Mouse (Mus musculus) stomach, embryonic 16.5 days (tissue): ENCODE results near the gene Vwce. TPM values are rescaled to one million over a fixed set of nuclear protein-coding genes. Genes with fewer than 3 reads are reported as not detected.

Experiments used
- ATAC-seq: fragments of 200-750 bp; cut with Nextera tagmentation; 2 replicates; pipeline ENCODE4 v1.8.0; 2017; ENCODE audit warnings: moderate number of reproducible peaks, moderate TSS enrichment; ENCODE audit not compliant: insufficient read depth, low FRiP score
- H3K27ac ChIP-seq: fragments of 300-500 bp; sonication (generic); 2 replicates; pipeline ENCODE4 v1.5.1; 2014; ENCODE audit warnings: low read length
- H3K27me3 ChIP-seq: fragments of 300-500 bp; sonication (generic); 2 replicates; pipeline ENCODE4 v1.6.1; 2014; ENCODE audit warnings: low read length, control low read depth, mixed read lengths; ENCODE audit not compliant: control insufficient read depth, insufficient read depth
- H3K36me3 ChIP-seq: fragments of 300-500 bp; sonication (generic); 2 replicates; pipeline ENCODE4 v1.6.1; 2014; ENCODE audit warnings: low read length; ENCODE audit not compliant: control insufficient read depth, insufficient read depth
- H3K4me1 ChIP-seq: fragments of 300-500 bp; sonication (generic); 2 replicates; pipeline ENCODE4 v1.6.1; 2014; ENCODE audit warnings: low read length, control low read depth, mixed read lengths; ENCODE audit not compliant: control insufficient read depth, insufficient read depth
- H3K4me2 ChIP-seq: fragments of 300-500 bp; sonication (generic); 2 replicates; pipeline ENCODE4 v1.6.1; 2014; ENCODE audit warnings: low read depth, low read length, mixed read lengths
- H3K4me3 ChIP-seq: fragments of 300-500 bp; sonication (generic); replicated peaks from 2 replicates; pipeline ENCODE4 v1.5.1; 2014; ENCODE audit warnings: mild to moderate bottlenecking, low read length
- H3K9ac ChIP-seq: fragments of 300-500 bp; sonication (generic); 2 replicates; pipeline ENCODE4 v1.6.1; 2014; ENCODE audit warnings: low read length
- H3K9me3 ChIP-seq: fragments of 300-500 bp; sonication (generic); replicated peaks from 2 replicates; pipeline ENCODE4 v1.6.1; 2016; ENCODE audit warnings: low read length, control low read depth; ENCODE audit not compliant: control insufficient read depth
- WGBS: fragments of 180-500 bp; shearing (Covaris S2); extraction: QIAGEN DNeasy Blood & Tissue Kit; methylation state at CpG from one replicate; pipeline ENCODE4 v1.1.7; 2014; 5-methylcytosine and 5-hydroxymethylcytosine counted together
- polyA plus RNA-seq: library from polyadenylated mRNA; unstranded; fragments of >200 nt; fragmentation: Nextera tagmentation; extraction: Ambion mirVana; gene quantifications from 2 replicates; pipeline ENCODE4 v1.2.1, GENCODE M21; 2015

The Vwce gene
- polyA plus RNA-seq, 1 experiment from 2014 or later, result 2.0 TPM

GRCm38 (mm10) chr19:10602247-10602769, 31.7 kb upstream of the Vwce start:
- H3K4me1 ChIP-seq, result peaks cover 15% of the 10 kb centered on the region
- no peak for ATAC-seq
- no peaks in the 10 kb centered on the region for H3K27me3 ChIP-seq
- peak overlapping the region; percentile 72 for H3K9ac ChIP-seq
- no peaks in the 10 kb centered on the region for H3K36me3 ChIP-seq
- H3K4me2 ChIP-seq, result peak overlapping the region; percentile 60
- 8% methylated on average over 6 of the region's 6 CpGs for WGBS
- H3K27ac ChIP-seq, result peak overlapping the region; percentile 89
- H3K4me3 ChIP-seq, result peak overlapping the region; percentile 39
- no peaks in the 10 kb centered on the region for H3K9me3 ChIP-seq

DNA sequence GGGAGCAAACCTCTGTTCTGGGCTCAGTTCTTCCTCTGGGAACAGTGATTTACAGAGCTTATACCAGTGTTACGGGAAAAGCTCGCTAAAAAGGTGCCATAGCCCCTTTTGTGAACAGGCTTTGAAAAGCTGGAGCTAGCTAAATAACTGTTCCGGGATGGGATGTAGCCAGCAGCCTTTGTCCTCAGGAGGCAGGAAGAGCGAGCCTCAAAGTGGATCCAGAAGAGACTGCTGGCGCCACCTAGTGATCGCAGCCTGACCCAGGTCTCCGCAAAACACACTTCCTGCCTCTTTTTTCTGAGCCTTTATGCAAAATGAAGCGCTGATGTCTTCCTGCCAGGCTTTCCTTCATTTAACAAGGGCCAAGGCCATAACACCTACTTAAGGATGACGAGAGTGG, 31.2 kb upstream of the Vwce start:
- H3K27ac ChIP-seq, result peak overlapping the region; percentile 89
- H3K36me3 ChIP-seq, result 0 out of 2 replicates have a peak, but pooled peaks cover 1% of the 10 kb centered on the region
- H3K27me3 ChIP-seq, result no peaks in the 10 kb centered on the region
- H3K4me3 ChIP-seq, result peak overlapping the region; percentile 39
- peaks cover 15% of the 10 kb centered on the region for H3K4me1 ChIP-seq
- ATAC-seq, result peak; percentile 61; the same call in 1 of the 2 replicates
- 1% methylated on average over 9 of the region's 9 CpGs for WGBS
- peak overlapping the region; percentile 72 for H3K9ac ChIP-seq
- H3K9me3 ChIP-seq, result no peaks in the 10 kb centered on the region
- H3K4me2 ChIP-seq, result peak overlapping the region; percentile 60

DNA sequence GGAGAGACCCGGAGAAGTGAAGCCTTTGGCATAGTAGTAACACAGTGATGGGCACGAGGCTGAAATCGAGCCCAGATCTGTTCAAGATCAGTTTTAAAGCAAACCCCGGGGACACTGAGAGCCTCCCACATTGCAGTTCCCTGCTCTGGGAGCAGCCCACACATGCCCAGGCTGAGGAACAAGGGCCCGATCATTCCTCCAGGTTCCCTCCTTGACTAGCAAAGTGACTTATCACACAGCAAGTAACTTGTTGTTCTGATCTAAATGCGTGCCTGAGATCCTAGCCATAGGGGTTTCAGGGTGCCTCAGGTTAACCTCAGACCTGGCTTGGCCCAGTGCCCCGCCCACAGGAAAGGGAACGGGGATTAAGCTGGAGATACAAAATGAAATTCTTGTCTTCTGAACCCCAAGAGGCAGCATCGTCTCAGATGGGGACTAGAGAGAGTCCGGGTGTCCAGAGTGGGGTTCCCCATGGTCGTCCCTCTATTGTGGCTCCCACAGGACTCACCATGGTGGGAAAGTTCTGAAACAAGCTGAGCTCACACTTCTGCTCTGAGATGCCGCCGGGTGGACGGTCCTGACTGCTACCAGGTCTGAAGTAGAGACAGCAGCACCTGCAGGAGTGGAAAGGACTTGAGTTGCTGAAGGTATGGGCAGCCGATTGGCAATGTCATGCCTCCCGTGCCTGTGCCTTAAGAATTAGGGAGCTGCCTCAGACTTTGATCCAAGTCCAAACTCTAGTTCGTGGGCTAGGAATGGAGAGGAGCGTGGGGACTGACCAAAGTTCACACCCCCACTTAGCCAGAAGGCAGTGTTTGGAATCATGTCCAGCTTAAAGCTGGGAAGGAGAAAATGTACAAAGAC, 30.1 kb upstream of the Vwce start:
- no peak for ATAC-seq
- Histone ChIP-seq H3K4me3 (0 out of 2 replicates have a peak overlapping the region, but pooled peaks have one; percentile 9), H3K4me1 (peaks cover 19% of the 10 kb centered on the region), H3K9ac (peak overlapping the region; percentile 99; the same call in 1 of the 2 replicates), H3K4me2 (peak overlapping the region; percentile 77), H3K9me3 (no peaks in the 10 kb centered on the region), H3K27me3 (no peaks in the 10 kb centered on the region), H3K36me3 (0 out of 2 replicates have a peak, but pooled peaks cover 3% of the 10 kb centered on the region), H3K27ac (0 out of 2 replicates have a peak overlapping the region, but pooled peaks have one; percentile 96)
- 79% methylated on average over 18 of the region's 18 CpGs for WGBS

DNA sequence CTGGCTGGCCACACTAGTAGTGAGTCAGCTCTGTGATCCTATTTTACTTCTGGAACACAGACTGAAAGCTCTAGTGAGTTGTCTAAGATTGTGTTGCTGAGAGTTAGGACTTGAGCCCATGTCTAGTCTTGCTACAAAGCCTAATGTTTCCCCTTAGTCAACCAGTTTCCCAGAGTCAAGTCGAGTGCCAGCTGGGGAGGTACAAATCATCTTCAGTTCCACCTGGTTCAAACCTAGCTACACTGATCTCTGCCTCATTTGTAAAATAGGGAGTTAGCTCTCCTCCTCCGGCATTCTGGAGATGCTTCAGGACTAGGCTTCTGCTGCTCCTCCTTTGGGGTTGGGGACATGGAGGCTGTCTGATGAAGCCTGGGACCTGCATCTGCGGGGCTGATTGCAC, 29.5 kb upstream of the Vwce start:
- Histone ChIP-seq H3K4me2 (peak overlapping the region; percentile 77), H3K9me3 (no peaks in the 10 kb centered on the region), H3K4me1 (peaks cover 19% of the 10 kb centered on the region), H3K36me3 (0 out of 2 replicates have a peak, but pooled peaks cover 3% of the 10 kb centered on the region), H3K27me3 (no peaks in the 10 kb centered on the region), H3K4me3 (peak overlapping the region; percentile 99), H3K27ac (peak overlapping the region; percentile 96), H3K9ac (peak overlapping the region; percentile 99)
- no peak for ATAC-seq
- 32% methylated on average over 3 of the region's 3 CpGs for WGBS

DNA sequence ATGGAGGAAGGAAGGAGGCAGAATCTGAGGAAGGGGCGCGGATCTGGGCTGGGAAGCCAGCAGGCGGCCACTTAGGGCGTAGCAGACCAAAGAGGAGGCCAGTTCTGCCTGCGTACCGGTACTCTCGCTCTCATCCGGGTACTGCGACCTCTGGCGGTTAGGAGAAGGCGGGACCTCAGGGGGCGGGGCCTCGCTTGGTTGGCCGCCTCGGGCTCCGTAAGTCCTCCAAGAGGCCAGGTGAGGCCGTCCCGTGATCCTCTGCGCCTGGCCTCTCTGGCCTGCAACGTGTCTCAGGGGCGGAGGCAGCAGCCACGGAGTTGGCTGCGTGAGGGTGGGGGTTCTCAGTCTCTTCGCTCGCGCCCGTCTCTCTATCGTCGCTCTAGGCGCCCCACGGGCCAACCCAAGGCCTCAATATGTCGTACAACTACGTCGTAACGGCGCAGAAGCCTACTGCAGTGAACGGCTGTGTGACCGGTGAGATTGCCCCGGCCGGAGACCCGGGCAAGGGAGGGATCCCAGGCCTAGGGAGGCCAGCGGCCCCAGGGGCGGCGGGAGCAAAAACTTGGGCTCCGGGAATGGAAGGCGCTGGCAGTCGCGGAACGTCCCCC, 28.6 kb upstream of the Vwce start, which contains the start of the genes Ddb1 and Tkfc:
TSS of gene Ddb1 (plus strand) at position 35 of the 608 bp plus-strand sequence.
TSS of gene Tkfc (minus strand) at position 362 of the 608 bp plus-strand sequence.
- peak within 1 kb of the TSS; percentile 99 for H3K9ac ChIP-seq
- peaks cover 8% of the 10 kb centered on the region; the same call in 1 of the 2 replicates for H3K36me3 ChIP-seq
- peaks cover 19% of the 10 kb centered on the region for H3K4me1 ChIP-seq
- peak; percentile 98 for ATAC-seq
- H3K4me3 ChIP-seq, result peak within 1 kb of the TSS; percentile 99
- peak within 1 kb of the TSS; percentile 96 for H3K27ac ChIP-seq
- no peaks in the 10 kb centered on the region for H3K9me3 ChIP-seq
- peak within 1 kb of the TSS; percentile 77 for H3K4me2 ChIP-seq
- no peaks in the 10 kb centered on the region for H3K27me3 ChIP-seq
- under 1% methylated on average over 49 of the region's 49 CpGs for WGBS

DNA sequence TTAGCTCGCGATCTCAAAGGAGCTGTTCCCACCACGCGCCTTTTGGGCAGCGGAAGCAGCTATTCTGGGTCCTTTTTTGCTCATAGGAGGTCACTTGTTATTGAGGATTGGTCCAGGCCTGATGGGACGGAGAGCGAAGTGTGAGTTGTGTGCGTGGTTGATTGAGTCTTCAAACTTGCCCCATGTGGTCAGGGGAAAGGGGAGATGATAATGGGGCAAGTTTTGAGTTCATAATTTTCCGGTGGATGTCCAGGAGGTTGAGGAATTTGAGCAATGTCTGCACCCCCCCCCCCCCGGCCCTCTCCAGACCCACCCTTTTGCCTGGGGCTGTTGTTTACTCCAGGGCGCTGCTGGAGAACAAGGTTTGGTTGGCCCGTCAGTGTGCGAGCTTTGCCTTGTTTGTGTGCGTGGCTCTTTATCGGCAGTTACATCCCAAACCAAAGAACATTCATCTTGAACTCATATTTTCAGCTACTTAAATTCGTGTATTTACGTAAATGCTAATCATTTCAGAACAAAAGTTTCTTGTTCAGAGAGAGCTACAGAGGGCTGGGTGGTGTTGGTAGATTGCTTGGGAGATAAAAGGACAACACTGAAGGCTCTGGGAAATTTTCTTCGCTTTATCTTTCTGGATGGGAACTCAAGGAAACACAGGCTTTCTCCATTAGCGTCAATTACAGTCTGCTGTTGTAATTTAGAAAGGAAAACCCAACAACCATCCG, 28.0 kb upstream of the Vwce start:
- ATAC-seq, result no peak
- peak overlapping the region; percentile 77 for H3K4me2 ChIP-seq
- peak overlapping the region; percentile 95 for H3K27ac ChIP-seq
- WGBS, result 4% methylated on average over 20 of the region's 20 CpGs
- H3K9ac ChIP-seq, result peak overlapping the region; percentile 99
- H3K4me3 ChIP-seq, result peak overlapping the region; percentile 99
- H3K9me3 ChIP-seq, result no peaks in the 10 kb centered on the region
- no peaks in the 10 kb centered on the region for H3K27me3 ChIP-seq
- H3K4me1 ChIP-seq, result peaks cover 19% of the 10 kb centered on the region
- H3K36me3 ChIP-seq, result peaks cover 15% of the 10 kb centered on the region; the same call in 1 of the 2 replicates

GRCm38 (mm10) chr19:10608573-10609240, 25.3 kb upstream of the Vwce start:
- no peak overlapping the region for H3K9ac ChIP-seq
- no peak for ATAC-seq
- H3K27ac ChIP-seq, result no peak overlapping the region
- no peaks in the 10 kb centered on the region for H3K9me3 ChIP-seq
- H3K27me3 ChIP-seq, result no peaks in the 10 kb centered on the region
- H3K4me2 ChIP-seq, result no peak overlapping the region
- WGBS, result 72% methylated on average over 5 of the region's 5 CpGs
- H3K4me3 ChIP-seq, result no peak overlapping the region
- H3K36me3 ChIP-seq, result peaks cover 26% of the 10 kb centered on the region
- H3K4me1 ChIP-seq, result peaks cover 19% of the 10 kb centered on the region

- Histone ChIP-seq H3K4me3 (peak overlapping the region; percentile 46), H3K9ac (peak overlapping the region; percentile 62), H3K4me1 (peaks cover 15% of the 10 kb centered on the region), H3K27ac (peak overlapping the region; percentile 8; the same call in 1 of the 2 replicates), H3K27me3 (no peaks in the 10 kb centered on the region), H3K4me2 (peak overlapping the region; percentile 81), H3K36me3 (no peaks in the 10 kb centered on the region), H3K9me3 (no peaks in the 10 kb centered on the region)
- 5% methylated on average over 21 of the region's 21 CpGs for WGBS
- peak; percentile 90 for ATAC-seq
Measured at GRCm38 (mm10) chr19:10634872-10635318, 882 bp downstream of the Vwce start.
